Mouse (Mus musculus): ENCODE data around the gene Prss53. TPM values are rescaled to one million over a fixed set of nuclear protein-coding genes. Genes with fewer than 3 reads are reported as not detected.
"Not testable (repeated sequence)": the region's sequence is repeated elsewhere in the genome, so short reads cannot be mapped to it uniquely, and the experiment has no call there.

Gene Prss53
- polyA plus RNA-seq, 1 experiment = 2.2 TPM

- TF ChIP-seq POLR2A (IDR thresholded peaks at IDR 0.05; ENCODE audit: borderline replicate concordance, extremely low read depth, insufficient read depth, insufficient read length, poor library complexity, severe bottlenecking) = no peak
- no peak for TF ChIP-seq CTCF (IDR thresholded peaks at IDR 0.05; ENCODE audit: borderline replicate concordance, extremely low read depth, insufficient read depth, insufficient read length)
- DNase-seq (ENCODE audit: low read depth) = no peak
These were observed 17.9 kb upstream of the Prss53 start for GRCm38 (mm10) chr7:127908656-127909055.

- DNase-seq (ENCODE audit: low read depth) = no peak
- TF ChIP-seq POLR2A (IDR thresholded peaks at IDR 0.05; ENCODE audit: borderline replicate concordance, extremely low read depth, insufficient read depth, insufficient read length, poor library complexity, severe bottlenecking) (no peak), CTCF (IDR thresholded peaks at IDR 0.05; ENCODE audit: borderline replicate concordance, extremely low read depth, insufficient read depth, insufficient read length) (no peak)
These were observed 17.2 kb upstream of the Prss53 start for GRCm38 (mm10) chr7:127907939-127908338.

GRCm38 (mm10) chr7:127903971-127904796 is 13.4 kb upstream of the Prss53 start, which contains the start of gene Bckdk:
Gene Bckdk (plus strand): TSS chr7:127904082.
- peak; percentile 90 for DNase-seq (ENCODE audit: low read depth)
- TF ChIP-seq CTCF (IDR thresholded peaks at IDR 0.05; ENCODE audit: borderline replicate concordance, extremely low read depth, insufficient read depth, insufficient read length) (peak; percentile 12; the same call in 1 of the 2 replicates), POLR2A (IDR thresholded peaks at IDR 0.05; ENCODE audit: borderline replicate concordance, extremely low read depth, insufficient read depth, insufficient read length, poor library complexity, severe bottlenecking) (peak; percentile 59; the same call in 1 of the 2 replicates)

DNA sequence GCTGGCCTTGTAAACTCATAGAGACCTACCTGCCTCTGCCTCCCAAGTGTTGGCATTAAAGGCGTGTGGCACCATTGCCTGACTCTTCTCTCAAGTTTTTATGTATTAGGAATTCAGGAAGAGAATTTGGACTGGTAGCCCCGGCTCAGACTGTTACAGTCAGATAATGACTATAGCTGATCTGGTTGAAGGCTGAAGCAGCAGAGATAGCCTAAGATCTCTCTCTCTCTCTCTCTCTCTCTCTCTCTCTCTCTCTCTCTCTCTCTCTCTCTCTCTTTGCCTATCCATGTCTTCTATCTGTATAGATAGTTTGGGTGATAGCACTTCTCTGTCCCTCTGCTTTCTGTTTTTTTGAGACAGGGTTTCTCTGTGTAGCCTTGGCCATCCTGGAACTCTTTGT is 11.0 kb upstream of the Prss53 start:
- no peak for DNase-seq (ENCODE audit: low read depth)
- TF ChIP-seq CTCF (IDR thresholded peaks at IDR 0.05; ENCODE audit: borderline replicate concordance, extremely low read depth, insufficient read depth, insufficient read length) = no peak
- no peak for TF ChIP-seq POLR2A (IDR thresholded peaks at IDR 0.05; ENCODE audit: borderline replicate concordance, extremely low read depth, insufficient read depth, insufficient read length, poor library complexity, severe bottlenecking)

- no peak for TF ChIP-seq POLR2A (IDR thresholded peaks at IDR 0.05; ENCODE audit: borderline replicate concordance, extremely low read depth, insufficient read depth, insufficient read length, poor library complexity, severe bottlenecking)
- no peak for TF ChIP-seq CTCF (IDR thresholded peaks at IDR 0.05; ENCODE audit: borderline replicate concordance, extremely low read depth, insufficient read depth, insufficient read length)
- no peak for DNase-seq (ENCODE audit: low read depth)
These were observed 9.2 kb upstream of the Prss53 start for GRCm38 (mm10) chr7:127899997-127900396.

- TF ChIP-seq POLR2A (IDR thresholded peaks at IDR 0.05; ENCODE audit: borderline replicate concordance, extremely low read depth, insufficient read depth, insufficient read length, poor library complexity, severe bottlenecking) = no peak
- TF ChIP-seq CTCF (IDR thresholded peaks at IDR 0.05; ENCODE audit: borderline replicate concordance, extremely low read depth, insufficient read depth, insufficient read length) = no peak
- no peak for DNase-seq (ENCODE audit: low read depth)
These were observed 7.6 kb upstream of the Prss53 start for GRCm38 (mm10) chr7:127898179-127898956.

- no peak for DNase-seq (ENCODE audit: low read depth)
- no peak for TF ChIP-seq POLR2A (IDR thresholded peaks at IDR 0.05; ENCODE audit: borderline replicate concordance, extremely low read depth, insufficient read depth, insufficient read length, poor library complexity, severe bottlenecking)
- TF ChIP-seq CTCF (IDR thresholded peaks at IDR 0.05; ENCODE audit: borderline replicate concordance, extremely low read depth, insufficient read depth, insufficient read length) = no peak
These were observed 6.8 kb upstream of the Prss53 start for GRCm38 (mm10) chr7:127897542-127897941.

DNA sequence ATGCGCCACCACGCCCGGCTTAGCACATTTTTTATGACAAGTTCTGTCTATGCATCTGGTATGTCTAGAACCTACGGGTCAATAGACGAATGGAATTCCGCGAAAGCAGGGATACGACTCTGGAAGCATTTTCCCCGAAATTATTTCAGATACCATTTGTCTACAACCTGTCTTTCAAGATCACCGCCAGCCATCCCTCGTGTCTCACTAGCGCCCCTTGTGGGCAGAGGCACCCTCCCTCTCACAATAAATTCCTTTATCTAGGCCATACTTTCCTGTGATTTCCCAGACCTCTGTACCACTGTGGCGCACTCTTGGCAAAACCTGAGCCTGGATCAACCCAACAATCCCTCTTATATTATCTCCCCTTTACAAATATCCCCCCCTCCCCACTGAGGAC is 5.6 kb upstream of the Prss53 start:
- peak; percentile 65; the same call in 1 of the 2 replicates for TF ChIP-seq CTCF (IDR thresholded peaks at IDR 0.05; ENCODE audit: borderline replicate concordance, extremely low read depth, insufficient read depth, insufficient read length)
- no peak for TF ChIP-seq POLR2A (IDR thresholded peaks at IDR 0.05; ENCODE audit: borderline replicate concordance, extremely low read depth, insufficient read depth, insufficient read length, poor library complexity, severe bottlenecking)
- peak; percentile 42 for DNase-seq (ENCODE audit: low read depth)

- DNase-seq (ENCODE audit: low read depth) = not testable (repeated sequence)
These were observed 5.1 kb upstream of the Prss53 start for GRCm38 (mm10) chr7:127895891-127896290.

DNA sequence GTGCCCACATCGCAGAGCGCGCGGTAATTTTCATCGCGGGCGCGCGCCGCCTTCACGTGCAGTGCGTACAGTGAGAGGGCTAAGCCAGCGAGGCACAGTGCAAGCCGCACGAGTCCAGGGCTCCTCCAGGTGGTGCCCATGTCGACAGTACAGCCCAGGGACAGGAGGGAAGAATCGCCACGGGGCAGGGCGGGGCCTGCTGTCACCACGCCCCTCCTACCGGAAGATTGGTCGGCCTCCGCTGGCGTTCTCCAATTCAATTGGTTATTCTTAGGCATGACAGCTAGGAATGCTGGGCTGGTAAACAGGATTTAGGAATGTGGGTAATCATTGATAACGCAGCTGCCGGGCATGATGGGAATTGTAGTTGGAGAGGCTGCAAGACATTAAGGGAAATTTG is 4.7 kb upstream of the Prss53 start, which contains the start of the genes Gm21974 and Vkorc1:
TSS of gene Gm21974 (minus strand) at position 13 of the 400 bp plus-strand sequence.
TSS of gene Vkorc1 (minus strand) at position 176 of the 400 bp plus-strand sequence.
- TF ChIP-seq POLR2A (IDR thresholded peaks at IDR 0.05; ENCODE audit: borderline replicate concordance, extremely low read depth, insufficient read depth, insufficient read length, poor library complexity, severe bottlenecking) (peak; percentile 5; the same call in 1 of the 2 replicates), CTCF (IDR thresholded peaks at IDR 0.05; ENCODE audit: borderline replicate concordance, extremely low read depth, insufficient read depth, insufficient read length) (peak; percentile 25; the same call in 1 of the 2 replicates)
- peak; percentile 99 for DNase-seq (ENCODE audit: low read depth)

- no peak for TF ChIP-seq POLR2A (IDR thresholded peaks at IDR 0.05; ENCODE audit: borderline replicate concordance, extremely low read depth, insufficient read depth, insufficient read length, poor library complexity, severe bottlenecking)
- TF ChIP-seq CTCF (IDR thresholded peaks at IDR 0.05; ENCODE audit: borderline replicate concordance, extremely low read depth, insufficient read depth, insufficient read length) = no peak
- DNase-seq (ENCODE audit: low read depth) = no peak
These were observed 3.7 kb upstream of the Prss53 start for GRCm38 (mm10) chr7:127894480-127894879.

Data from brain, embryonic 14.5 days (tissue).